Mouse (Mus musculus): ENCODE results near the gene Mark1. TPM values are rescaled to one million over a fixed set of nuclear protein-coding genes. Genes with fewer than 3 reads are reported as not detected.
A peak's percentile ranks its signal among the peaks of the same experiment; 100 is the strongest.

Gene Mark1
- total RNA-seq, 2 experiments from 2014 or later, result 16.4 to 18.2 TPM

GRCm38 (mm10) chr1:184853922-184854321 lies 145.4 kb downstream of the Mark1 start:
- no peak for DNase-seq (ENCODE audit: low spot score in 2 of 2)

- peak; percentile 25 to 54 for DNase-seq (ENCODE audit: low spot score in 2 of 2)
Measured at GRCm38 (mm10) chr1:184853339-184853738, 146.0 kb downstream of the Mark1 start.

GRCm38 (mm10) chr1:184851741-184852618 lies 147.4 kb downstream of the Mark1 start:
- peak; percentile 22 to 66 for DNase-seq (ENCODE audit: low spot score in 2 of 2)

GRCm38 (mm10) chr1:184851166-184851565 lies 148.2 kb downstream of the Mark1 start:
- no peak for DNase-seq (ENCODE audit: low spot score in 2 of 2)

GRCm38 (mm10) chr1:184846973-184847372 lies 152.4 kb downstream of the Mark1 start:
- no peak for DNase-seq (ENCODE audit: low spot score in 2 of 2)

Other genes with a start within 250 kb of the Mark1 start
- gene Marc1, start 188.3 kb downstream of the Mark1 start, total RNA-seq (2021), result 10 to 100 TPM in 1 of 2 experiments, under 1 TPM in 1; 0.98 to 17.2 TPM
- 100 to 1,000 TPM; 259 to 308 TPM for gene Marc2, start 153.1 kb downstream of the Mark1 start, total RNA-seq (2021)
- gene C130074G19Rik, start 116.4 kb downstream of the Mark1 start, total RNA-seq (2021), result 10 to 100 TPM; 31.8 to 32.5 TPM
- 10 to 100 TPM; 45.9 to 51.1 TPM for gene Rab3gap2, start 204.5 kb upstream of the Mark1 start, total RNA-seq (2021)